Mouse (Mus musculus): ENCODE results near the gene Ccs. TPM values are rescaled to one million over a fixed set of nuclear protein-coding genes. Genes with fewer than 3 reads are reported as not detected.
"Not testable (repeated sequence)": the region's sequence is repeated elsewhere in the genome, so short reads cannot be mapped to it uniquely, and the experiment has no call there.

Ccs gene
- polyA plus RNA-seq, 1 experiment from 2014 or later = 144 TPM

- H3K36me3 ChIP-seq (replicated peaks; ENCODE audit: insufficient read depth, low read length) = peaks cover 25% of the 10 kb centered on the region
- no peak overlapping the region for H3K4me3 ChIP-seq (ENCODE audit: low read depth, low read length)
- H3K4me2 ChIP-seq (ENCODE audit: low read depth, low read length) = no peak overlapping the region
- WGBS (ENCODE audit: insufficient replicate concordance) = 71% methylated on average over 16 of the region's 16 CpGs
- ATAC-seq (peak; percentile 50; the same call in 1 of the 2 replicates), DNase-seq (no peak)
- H3K9me3 ChIP-seq (ENCODE audit: low read length) = no peaks in the 10 kb centered on the region
- no peak overlapping the region for H3K9ac ChIP-seq (replicated peaks)
- no peak for TF ChIP-seq EP300 (IDR thresholded peaks at IDR 0.05; ENCODE audit: low read depth)
- TF ChIP-seq CTCF (IDR thresholded peaks at IDR 0.05; ENCODE audit: low read depth) = no peak
- no peaks in the 10 kb centered on the region for H3K27me3 ChIP-seq (ENCODE audit: insufficient read depth, low read length)
- H3K27ac ChIP-seq (ENCODE audit: low read depth) = no peak overlapping the region
- no peaks in the 10 kb centered on the region for H3K4me1 ChIP-seq (ENCODE audit: insufficient read depth)
Observed at GRCm38 (mm10) chr19:4828444-4829114, 10.6 kb downstream of the Ccs start.

- no peaks in the 10 kb centered on the region for H3K27me3 ChIP-seq (ENCODE audit: insufficient read depth, low read length)
- DNase-seq (peak; percentile 69), ATAC-seq (peak; percentile 76)
- H3K36me3 ChIP-seq (replicated peaks; ENCODE audit: insufficient read depth, low read length) = peaks cover 6% of the 10 kb centered on the region
- H3K9me3 ChIP-seq (ENCODE audit: low read length) = 0 out of 2 replicates have a peak, but pooled peaks cover under 1% of the 10 kb centered on the region
- peak overlapping the region; percentile 9; the same call in 1 of the 2 replicates for H3K4me2 ChIP-seq (ENCODE audit: low read depth, low read length)
- TF ChIP-seq CTCF (IDR thresholded peaks at IDR 0.05; ENCODE audit: low read depth) (peak; percentile 40), EP300 (IDR thresholded peaks at IDR 0.05; ENCODE audit: low read depth) (no peak)
- no peak overlapping the region for H3K9ac ChIP-seq (replicated peaks)
- H3K27ac ChIP-seq (ENCODE audit: low read depth) = peak overlapping the region; percentile 61
- no peak overlapping the region for H3K4me3 ChIP-seq (ENCODE audit: low read depth, low read length)
- peaks cover 3% of the 10 kb centered on the region; the same call in 1 of the 2 replicates for H3K4me1 ChIP-seq (ENCODE audit: insufficient read depth)
- WGBS (ENCODE audit: insufficient replicate concordance) = 68% methylated on average over 5 of the region's 5 CpGs
Observed at GRCm38 (mm10) chr19:4820678-4821303, 18.3 kb downstream of the Ccs start.

GRCm38 (mm10) chr19:4817182-4817835, 21.8 kb downstream of the Ccs start:
- H3K4me3 ChIP-seq (ENCODE audit: low read depth, low read length) = no peak overlapping the region
- no peak overlapping the region for H3K9ac ChIP-seq (replicated peaks)
- 0 out of 2 replicates have a peak, but pooled peaks cover 4% of the 10 kb centered on the region for H3K9me3 ChIP-seq (ENCODE audit: low read length)
- H3K36me3 ChIP-seq (replicated peaks; ENCODE audit: insufficient read depth, low read length) = no peaks in the 10 kb centered on the region
- H3K4me1 ChIP-seq (ENCODE audit: insufficient read depth) = peaks cover 3% of the 10 kb centered on the region
- TF ChIP-seq CTCF (IDR thresholded peaks at IDR 0.05; ENCODE audit: low read depth) = no peak
- no peak for TF ChIP-seq EP300 (IDR thresholded peaks at IDR 0.05; ENCODE audit: low read depth)
- ATAC-seq (peak; percentile 87), DNase-seq (no peak)
- no peak overlapping the region for H3K4me2 ChIP-seq (ENCODE audit: low read depth, low read length)
- H3K27me3 ChIP-seq (ENCODE audit: insufficient read depth, low read length) = no peaks in the 10 kb centered on the region
- WGBS (ENCODE audit: insufficient replicate concordance) = 44% methylated on average over 1 of the region's 1 CpGs
- H3K27ac ChIP-seq (ENCODE audit: low read depth) = peak overlapping the region; percentile 59; the same call in 1 of the 2 replicates

- WGBS (ENCODE audit: insufficient replicate concordance) = 81% methylated on average over 5 of the region's 6 CpGs
- ATAC-seq (no peak), DNase-seq (peak; percentile 62)
- no peak for TF ChIP-seq EP300 (IDR thresholded peaks at IDR 0.05; ENCODE audit: low read depth)
- TF ChIP-seq CTCF (IDR thresholded peaks at IDR 0.05; ENCODE audit: low read depth) = peak; percentile 55
- Histone ChIP-seq H3K4me3 (ENCODE audit: low read depth, low read length) (no peak overlapping the region), H3K27ac (ENCODE audit: low read depth) (no peak overlapping the region), H3K9me3 (ENCODE audit: low read length) (0 out of 2 replicates have a peak, but pooled peaks cover 4% of the 10 kb centered on the region), H3K4me2 (ENCODE audit: low read depth, low read length) (no peak overlapping the region), H3K27me3 (ENCODE audit: insufficient read depth, low read length) (no peaks in the 10 kb centered on the region), H3K36me3 (replicated peaks; ENCODE audit: insufficient read depth, low read length) (peaks cover 1% of the 10 kb centered on the region; the same call in 1 of the 2 replicates), H3K9ac (replicated peaks) (no peak overlapping the region), H3K4me1 (ENCODE audit: insufficient read depth) (peaks cover 19% of the 10 kb centered on the region)
Observed at GRCm38 (mm10) chr19:4813015-4813414, 26.1 kb downstream of the Ccs start.

DNA sequence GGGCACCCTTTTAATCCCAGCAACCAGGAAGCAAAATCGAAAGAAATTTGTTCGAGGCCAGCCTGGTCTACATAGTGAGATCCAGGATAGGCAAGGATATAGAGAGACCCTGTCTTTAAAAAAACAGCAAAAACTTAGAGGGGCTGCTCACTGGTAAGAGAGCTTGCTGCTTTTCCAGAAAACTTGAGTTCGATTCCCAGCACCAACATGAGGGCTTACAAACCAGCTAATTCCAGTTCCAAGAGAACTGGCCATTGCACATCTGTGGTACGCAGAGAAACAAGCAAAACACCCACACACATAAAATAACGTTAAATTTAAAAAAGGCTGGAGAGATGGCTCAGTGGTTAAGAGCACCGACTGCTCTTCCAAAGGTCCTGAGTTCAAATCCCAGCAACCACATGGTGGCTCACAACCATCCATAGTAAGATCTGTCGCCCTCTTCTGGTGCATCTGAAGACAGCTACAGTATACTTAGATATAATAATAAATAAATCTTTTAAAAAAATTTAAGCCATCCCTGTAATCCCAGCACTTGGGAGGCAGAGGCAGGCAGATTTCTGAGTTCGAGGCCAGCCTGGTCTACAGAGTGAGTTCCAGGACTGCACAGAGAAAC, 26.7 kb downstream of the Ccs start:
- not testable (repeated sequence) for H3K9me3 ChIP-seq (ENCODE audit: low read length); H3K36me3 ChIP-seq (replicated peaks; ENCODE audit: insufficient read depth, low read length); DNase-seq; ATAC-seq; H3K27me3 ChIP-seq (ENCODE audit: insufficient read depth, low read length)
- Histone ChIP-seq H3K27ac (ENCODE audit: low read depth) (peak overlapping the region; percentile 96), H3K9ac (replicated peaks) (peak overlapping the region; percentile 76), H3K4me2 (ENCODE audit: low read depth, low read length) (peak overlapping the region; percentile 86), H3K4me1 (ENCODE audit: insufficient read depth) (peaks cover 24% of the 10 kb centered on the region), H3K4me3 (ENCODE audit: low read depth, low read length) (peak overlapping the region; percentile 74)
- 75% methylated on average over 8 of the region's 8 CpGs for WGBS (ENCODE audit: insufficient replicate concordance)
- peak; percentile 43 for TF ChIP-seq CTCF (IDR thresholded peaks at IDR 0.05; ENCODE audit: low read depth)

- DNase-seq (no peak), ATAC-seq (peak; percentile 10; the same call in 1 of the 2 replicates)
- Histone ChIP-seq H3K9me3 (ENCODE audit: low read length) (0 out of 2 replicates have a peak, but pooled peaks cover 4% of the 10 kb centered on the region), H3K27ac (ENCODE audit: low read depth) (peak overlapping the region; percentile 96), H3K36me3 (replicated peaks; ENCODE audit: insufficient read depth, low read length) (peaks cover 7% of the 10 kb centered on the region), H3K4me3 (ENCODE audit: low read depth, low read length) (peak overlapping the region; percentile 74), H3K4me1 (ENCODE audit: insufficient read depth) (peaks cover 24% of the 10 kb centered on the region), H3K9ac (replicated peaks) (peak overlapping the region; percentile 76), H3K4me2 (ENCODE audit: low read depth, low read length) (peak overlapping the region; percentile 86), H3K27me3 (ENCODE audit: insufficient read depth, low read length) (no peaks in the 10 kb centered on the region)
- 2% methylated on average over 12 of the region's 12 CpGs for whole genome bisulfite sequencing (ENCODE audit: insufficient replicate concordance)
- TF ChIP-seq CTCF (IDR thresholded peaks at IDR 0.05; ENCODE audit: low read depth) (no peak), EP300 (IDR thresholded peaks at IDR 0.05; ENCODE audit: low read depth) (no peak)
Observed at GRCm38 (mm10) chr19:4811909-4812242, 27.3 kb downstream of the Ccs start.

Measured in liver, postnatal 0 days (tissue).